Mouse (Mus musculus): Measurements from ENCODE around the gene Abcb5.

DNA sequence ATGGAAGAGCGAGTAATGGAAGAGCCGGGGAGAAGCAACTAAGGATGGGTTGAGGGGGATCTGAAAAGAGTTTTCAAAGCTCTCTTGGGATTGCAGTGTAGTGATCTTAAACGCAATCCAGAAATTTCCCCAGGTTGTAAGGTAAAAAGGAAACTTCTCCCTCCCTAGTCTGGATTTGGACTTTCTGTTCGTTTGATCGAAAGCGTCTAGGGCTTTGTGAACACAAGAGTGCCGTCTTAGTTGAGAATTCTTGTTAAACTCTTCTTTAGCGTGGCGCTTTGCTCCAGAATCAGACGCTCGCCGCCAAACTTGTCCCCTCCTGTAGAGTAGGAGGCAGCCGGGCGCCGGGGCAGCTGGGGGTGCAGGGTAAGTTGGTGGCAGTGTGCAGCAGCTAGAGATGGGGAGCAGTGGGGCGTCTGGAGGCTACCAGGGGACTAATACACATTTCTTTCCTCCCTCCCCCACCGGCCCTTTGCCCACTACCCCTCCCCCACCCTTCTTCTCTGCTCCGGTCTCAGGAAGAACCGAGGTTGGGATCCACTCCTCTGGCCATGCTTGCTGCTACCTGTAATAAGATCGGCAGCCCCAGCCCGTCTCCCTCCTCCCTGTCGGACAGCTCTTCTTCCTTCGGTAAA lies 118.2 kb downstream of the Abcb5 start:
- TF ChIP-seq POLR2A (IDR thresholded peaks at IDR 0.05; ENCODE audit: low read depth, low read length) (no peak), CTCF (IDR thresholded peaks at IDR 0.05; ENCODE audit: extremely low read depth, insufficient read length, insufficient replicate concordance, low read depth, low read length) (no peak)
